Mouse (Mus musculus) C2C12 (cell line): ENCODE data around the gene Adipor2.

Source experiments
- CTCF ChIP-seq: IDR thresholded peaks from one replicate; pipeline ENCODE4 v1.5.1; 2011; ENCODE audit not compliant: control insufficient read depth, insufficient read depth, insufficient read length
- MAX ChIP-seq: IDR thresholded peaks from one replicate; pipeline ENCODE4 v1.6.1; 2011; ENCODE audit warnings: mild to moderate bottlenecking, control low read depth

DNA sequence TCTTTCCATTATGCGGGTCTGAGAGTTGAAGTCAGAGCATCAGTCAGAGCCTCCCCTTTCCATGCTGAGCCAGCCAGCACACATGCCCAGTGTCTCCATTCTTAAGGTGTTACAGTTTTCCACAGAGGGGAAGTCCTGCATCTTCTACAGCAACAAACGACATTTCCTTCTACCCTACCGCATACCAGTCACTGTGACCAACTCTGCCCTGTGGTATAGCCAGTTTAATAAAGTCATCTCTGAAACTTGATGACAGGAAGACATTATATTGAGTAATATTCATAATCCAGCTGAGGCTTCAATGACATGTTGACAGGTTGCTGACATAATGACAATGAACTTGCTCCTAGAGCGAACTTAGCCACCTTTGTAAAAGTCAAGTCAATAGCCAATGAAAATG lies 26.8 kb downstream of the Adipor2 start:
- TF ChIP-seq MAX = no peak
- no peak for TF ChIP-seq CTCF
